Mouse (Mus musculus) adrenal gland, adult 8-10 months (tissue): ENCODE measurements around the gene Coro1c. TPM values are rescaled to one million over a fixed set of nuclear protein-coding genes. Genes with fewer than 3 reads are reported as not detected.
A peak's percentile ranks its signal among the peaks of the same experiment; 100 is the strongest.
"Not testable (repeated sequence)": the region's sequence is repeated elsewhere in the genome, so short reads cannot be mapped to it uniquely, and the experiment has no call there.

Experiments
- DNase-seq: peaks from one replicate; pipeline ENCODE4 v3.0.0; 2022
- total RNA-seq, 4 experiments: library from RNA; stranded (reverse); gene quantifications; 2 replicates each; pipeline ENCODE4 v1.2.4; 2022

The Coro1c gene
- total RNA-seq, 4 experiments from 2014 or later, result 47.0 to 99.8 (median 77.0) TPM

DNA sequence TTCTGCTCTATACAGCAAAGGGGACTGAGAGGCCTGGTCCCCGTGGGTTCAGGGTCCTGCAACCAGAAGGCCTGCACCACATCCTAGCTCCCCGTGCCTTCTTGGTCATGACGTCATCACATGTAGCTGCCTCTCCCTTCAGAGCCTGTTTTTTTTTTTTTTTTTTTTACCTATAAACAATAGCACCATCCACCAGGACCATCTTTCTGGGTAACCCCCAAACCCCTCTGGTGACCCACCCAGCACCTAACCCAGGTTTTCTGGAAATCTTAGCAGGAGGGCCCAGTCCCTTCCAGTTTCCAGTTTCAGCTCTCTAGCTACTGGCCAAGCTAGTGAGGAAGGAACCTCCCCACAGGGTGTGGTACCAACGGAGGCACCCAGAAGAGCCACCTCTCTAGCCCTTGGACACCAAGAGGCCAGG lies 80.6 kb downstream of the Coro1c start:
- no peak for DNase-seq

DNA sequence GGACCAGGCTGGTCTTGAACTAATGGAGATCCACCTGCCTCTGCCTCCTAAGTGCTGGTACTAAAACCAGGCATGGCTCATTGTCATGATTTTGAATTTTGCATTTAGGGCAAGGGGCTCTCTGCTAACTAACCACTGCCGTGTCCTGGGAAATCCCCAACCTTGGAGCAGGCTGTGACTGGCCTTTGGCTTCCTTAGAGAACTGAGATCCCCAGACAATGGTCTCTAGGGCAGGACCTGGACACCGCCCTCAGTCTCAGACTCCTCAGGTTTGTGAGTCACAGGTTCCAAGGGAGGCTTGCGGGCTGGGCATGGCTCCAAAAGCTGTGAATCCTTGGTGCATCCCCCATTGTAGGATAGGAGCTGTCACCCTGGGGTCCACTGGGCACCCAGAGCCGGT lies 81.9 kb downstream of the Coro1c start:
- no peak for DNase-seq

DNA sequence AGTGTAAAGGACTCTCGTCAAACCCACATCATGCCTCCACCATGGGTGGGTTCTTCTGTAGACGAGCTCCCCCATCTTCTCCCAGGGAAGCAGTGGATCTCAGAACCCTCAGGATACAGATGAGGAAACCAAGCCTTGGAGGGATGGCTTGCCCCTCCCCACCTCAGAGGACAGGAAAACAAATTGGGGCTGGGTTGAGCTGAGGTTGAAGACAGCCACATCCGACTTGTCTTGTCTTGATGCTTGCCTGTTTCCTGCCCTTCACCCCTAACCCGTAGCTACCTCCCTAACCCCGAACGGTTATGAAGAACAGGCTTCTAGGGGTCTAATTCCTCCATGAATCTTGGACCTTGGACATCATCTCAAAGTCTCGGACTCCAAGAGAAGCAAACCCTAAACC lies 83.0 kb downstream of the Coro1c start:
- DNase-seq, result no peak

DNA sequence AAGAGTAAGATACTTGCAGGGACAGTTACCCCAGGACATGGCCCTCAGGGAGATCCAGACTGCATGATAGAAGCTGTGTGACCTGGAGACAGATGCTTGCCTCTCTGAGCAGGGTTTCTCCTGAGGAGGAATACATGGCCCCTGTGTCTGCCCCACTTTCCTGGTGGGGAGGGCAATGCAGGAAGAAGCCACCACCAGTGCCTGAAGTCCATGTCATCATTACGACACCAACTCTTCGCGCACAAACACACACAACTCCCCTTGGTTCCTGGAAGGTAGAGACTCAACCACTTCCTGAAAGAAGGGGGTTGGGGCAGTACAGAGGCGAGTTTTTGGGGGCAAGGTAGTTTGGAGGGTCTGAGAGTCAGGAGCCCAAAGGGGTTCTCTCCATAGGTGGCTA lies 84.3 kb downstream of the Coro1c start:
- no peak for DNase-seq

DNA sequence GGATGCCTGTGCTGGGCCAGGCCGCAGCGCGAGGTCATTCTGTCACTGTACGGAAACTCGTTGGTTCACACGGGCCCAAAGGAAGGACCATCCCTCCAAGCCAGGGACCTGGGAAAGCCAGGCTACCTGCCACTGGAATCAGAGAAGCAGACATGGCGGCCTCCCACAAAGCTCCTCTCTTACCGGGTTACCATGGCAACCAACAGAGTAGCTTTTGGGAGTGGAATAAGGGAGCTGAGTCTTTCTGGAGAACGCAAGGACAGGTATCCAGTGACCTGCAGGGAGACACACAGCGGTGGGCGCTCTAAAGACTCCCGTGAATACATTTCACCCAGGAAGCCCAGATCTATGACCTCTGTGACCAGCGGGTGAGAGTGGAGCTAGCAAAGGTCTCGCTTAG lies 90.0 kb downstream of the Coro1c start:
- DNase-seq, result no peak

DNA sequence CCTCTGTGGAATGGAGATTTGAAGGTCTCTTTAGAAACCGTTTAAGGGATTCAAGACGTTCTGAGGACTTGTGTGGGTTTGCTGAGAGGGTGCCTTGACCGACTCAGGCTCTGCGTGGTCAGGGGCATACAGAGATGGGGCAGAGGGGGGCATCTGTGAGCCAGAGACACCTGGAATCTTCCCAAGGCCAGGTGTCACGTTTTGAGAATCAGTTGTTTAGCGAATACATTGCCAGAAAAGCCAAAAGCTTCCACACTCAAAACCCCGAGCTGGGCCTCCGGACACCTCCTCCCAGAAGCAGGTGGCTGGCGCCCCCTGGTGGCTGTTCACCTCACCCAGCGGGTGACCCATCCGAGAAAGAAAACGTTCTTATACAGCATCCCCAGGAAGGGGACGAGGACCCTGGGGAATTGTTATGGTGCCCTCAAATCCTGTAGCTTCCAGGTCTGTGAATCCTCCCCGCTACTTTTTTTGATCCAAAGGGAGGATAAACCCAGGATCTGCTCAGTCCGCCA lies 92.9 kb downstream of the Coro1c start:
- DNase-seq, result peak; percentile 50

DNA sequence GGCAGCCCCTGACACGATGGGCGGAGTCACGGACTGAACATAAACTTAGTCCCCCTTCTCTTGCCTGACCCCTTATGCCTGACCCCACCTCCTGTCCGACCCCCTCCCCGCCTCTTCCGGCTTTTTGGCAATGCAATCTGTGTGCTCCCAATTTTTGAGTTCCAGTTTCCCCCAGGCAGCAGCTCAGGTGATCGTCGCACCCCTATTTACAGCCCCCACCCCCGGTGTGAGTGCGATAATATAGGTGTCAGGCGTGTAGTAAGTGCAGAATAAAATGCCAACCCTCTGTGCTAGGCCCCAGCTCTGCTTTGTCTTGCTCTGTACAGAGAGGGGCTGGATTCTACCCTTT lies 93.5 kb downstream of the Coro1c start:
- DNase-seq, result no peak

DNA sequence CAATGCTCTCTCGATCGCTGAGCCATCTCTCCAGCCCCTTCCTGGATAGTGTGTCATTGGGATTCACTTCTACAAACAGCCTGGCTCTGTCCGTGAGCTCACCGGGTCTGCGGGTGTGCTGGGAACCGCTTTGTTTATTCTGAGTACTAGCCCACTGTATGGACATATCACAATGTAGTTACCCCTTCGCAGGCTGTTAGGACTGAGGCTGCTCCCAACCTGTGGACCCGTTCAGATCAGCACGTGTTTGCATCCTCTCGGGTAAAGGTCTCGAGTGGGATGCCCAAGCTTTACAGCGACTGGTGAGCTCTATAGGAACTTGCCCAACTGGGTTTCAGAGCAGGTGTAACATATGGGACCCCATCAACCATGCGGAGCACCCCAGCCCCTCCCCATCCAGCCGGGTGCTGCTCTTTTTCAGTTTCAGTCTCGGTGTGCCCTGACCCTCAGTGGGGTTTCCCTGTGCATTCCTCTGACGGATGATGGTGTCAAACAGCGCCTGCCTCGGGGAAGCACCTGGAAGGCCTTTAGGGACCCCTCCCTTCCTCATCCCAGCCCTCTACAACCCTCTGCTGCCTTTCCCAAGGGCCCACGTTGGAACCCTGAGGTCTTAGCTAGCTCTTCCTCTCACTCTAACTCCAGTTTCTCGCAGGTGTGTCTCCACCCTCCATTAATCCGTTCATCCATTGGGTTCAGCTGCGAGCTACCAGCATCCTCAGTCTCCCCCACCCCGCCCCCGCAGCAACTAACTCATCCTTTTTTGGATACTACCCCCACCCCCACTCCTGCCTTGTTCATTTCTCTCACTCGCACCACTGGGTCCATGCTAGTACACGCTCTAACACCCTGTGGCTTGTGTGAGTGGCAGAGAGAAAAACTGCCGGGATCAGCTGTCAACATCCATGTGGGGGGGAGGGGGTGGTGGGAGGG lies 94.2 kb downstream of the Coro1c start:
- no peak for DNase-seq

DNA sequence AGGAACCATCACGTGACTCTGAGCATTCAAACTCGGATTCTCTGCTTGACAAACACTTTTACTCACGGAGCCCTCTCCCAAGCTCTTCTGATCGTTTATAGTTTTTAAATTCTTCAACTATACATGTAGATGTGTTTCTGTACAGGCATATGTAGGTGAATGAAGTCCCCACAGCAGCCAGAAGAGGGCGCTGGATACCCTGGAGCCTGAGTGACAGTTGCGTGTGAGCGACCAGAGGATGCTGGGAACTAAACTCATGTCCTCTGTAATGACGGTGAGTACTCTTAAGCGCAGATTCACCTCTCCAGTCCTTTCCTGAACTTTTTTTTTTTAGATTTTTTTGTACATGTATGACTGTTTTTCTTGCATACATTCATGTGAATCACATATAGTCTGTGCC lies 95.0 kb downstream of the Coro1c start:
- no peak for DNase-seq

DNA sequence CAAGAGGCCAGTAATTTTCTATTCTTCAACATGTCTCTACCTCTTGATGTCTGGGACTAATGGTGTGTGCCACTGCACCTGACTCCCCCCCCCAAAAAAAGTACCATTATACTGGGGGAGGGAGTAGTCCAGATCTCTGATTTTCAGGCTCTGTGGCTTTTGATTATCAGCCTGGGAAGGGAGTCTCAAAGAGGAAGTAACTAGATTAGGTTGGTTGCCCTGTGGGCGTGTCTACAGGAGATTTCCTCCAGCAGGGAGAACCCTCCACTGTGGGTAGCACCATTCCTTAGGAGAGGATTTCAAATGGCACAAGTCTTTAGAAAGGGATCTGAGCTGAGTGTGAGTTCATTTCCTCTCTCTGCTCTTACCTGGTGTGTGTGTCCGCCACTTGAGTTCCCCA lies 95.9 kb downstream of the Coro1c start:
- DNase-seq, result no peak

DNA sequence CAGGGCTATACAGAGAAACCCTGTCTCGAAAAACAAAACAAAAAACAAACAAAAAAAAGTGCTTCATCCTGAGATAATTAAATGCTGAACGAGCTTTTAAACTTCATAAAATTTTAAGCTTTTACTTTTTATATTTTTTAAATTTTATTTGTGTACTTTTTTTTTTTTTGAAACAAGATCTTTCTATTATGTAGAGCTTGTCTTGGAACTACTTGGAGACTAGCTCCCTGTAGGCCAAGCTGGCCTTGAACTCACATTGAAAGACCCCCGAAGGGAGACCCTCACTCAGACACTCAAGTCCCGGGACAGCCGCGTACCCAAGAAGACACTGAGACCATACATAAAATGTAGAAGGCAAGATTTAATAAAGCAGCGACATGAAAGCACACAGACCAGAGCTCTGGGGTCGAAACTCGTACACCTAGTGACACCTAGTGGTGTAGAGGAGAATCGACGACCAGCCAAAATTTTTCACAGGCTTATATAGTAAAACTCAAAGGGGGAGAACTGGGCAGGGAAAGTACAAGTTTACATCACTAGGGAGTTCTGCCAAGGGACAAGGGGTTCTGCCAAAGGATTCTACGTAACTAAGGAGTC lies 96.6 kb downstream of the Coro1c start:
- not testable (repeated sequence) for DNase-seq

DNA sequence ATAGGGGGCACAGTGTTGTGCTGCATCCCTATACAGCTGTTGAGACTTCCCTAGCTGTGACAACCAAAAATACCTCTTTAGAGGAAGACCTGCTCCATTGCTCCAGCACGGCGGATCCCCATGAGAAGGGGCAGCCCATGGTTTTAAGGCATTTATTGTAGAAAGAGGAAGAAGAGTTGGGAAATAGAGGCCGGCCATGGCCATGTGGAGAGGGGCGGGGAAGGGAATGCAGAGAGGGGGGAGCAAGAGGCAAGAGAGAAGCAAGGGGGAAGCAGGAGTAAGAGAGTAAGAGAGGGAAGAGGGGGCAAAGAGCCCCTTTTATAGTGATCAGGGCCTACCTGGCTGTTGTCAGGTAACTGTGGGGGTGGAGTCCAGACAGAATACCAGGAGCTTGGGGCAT lies 98.4 kb downstream of the Coro1c start:
- no peak for DNase-seq

DNA sequence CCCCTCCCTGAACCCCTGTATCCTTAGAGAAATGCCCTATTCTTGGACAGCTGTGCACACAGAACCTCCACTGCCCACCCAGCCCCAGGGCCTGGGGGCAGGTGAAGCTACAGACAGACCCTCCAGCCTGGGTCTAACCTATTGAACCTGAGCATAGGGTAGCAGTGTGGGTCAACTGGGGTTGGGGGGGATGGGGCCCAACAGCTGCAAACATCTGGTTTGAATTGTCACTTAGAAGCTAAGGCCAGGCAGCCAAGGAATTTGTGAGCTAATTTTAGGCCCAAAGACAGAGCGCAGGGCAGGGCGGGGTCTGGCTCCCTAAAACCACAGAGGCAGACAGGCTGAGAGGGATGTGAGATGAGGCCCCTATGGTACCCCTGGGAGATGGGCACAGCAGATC lies 100.4 kb downstream of the Coro1c start:
- no peak for DNase-seq

DNA sequence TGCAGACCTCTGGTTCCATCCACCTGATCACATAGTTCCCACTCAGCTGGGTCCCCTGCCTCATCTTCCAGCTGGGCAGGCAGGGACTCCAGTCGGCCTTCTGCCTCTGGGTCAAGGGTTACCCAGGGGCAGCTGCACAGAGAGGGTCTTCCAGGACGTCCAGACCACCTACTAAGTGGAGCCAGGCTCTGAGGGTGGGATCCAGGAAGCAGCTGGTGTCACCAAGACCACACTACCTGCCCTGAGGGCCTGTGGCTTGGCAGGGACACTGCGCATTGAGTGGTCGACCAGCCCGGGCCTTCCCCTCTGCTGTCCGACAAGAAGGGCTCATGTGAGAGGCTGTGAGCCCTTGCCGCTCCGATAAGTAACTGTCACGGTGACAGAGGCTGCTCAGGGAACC lies 100.8 kb downstream of the Coro1c start:
- DNase-seq, result no peak

DNA sequence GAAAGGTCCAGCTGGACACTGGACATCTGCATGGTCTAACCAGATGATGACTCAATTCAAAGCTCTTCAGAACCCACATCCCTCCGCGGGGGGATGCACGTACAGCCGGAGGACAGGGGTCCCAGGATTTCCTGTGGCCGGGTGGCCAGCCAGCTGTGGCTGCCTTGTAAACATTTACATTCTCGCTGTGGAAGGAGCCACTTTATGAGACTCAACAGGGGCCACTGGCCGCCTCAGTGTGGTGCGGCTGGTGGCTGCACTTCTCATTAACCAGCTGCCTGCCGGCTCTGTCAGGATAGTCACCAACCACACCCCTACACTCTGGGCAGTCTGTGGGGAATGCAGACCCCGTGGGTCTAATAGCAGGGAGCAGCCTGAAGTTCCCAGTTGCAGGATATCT lies 102.1 kb downstream of the Coro1c start:
- no peak for DNase-seq

DNA sequence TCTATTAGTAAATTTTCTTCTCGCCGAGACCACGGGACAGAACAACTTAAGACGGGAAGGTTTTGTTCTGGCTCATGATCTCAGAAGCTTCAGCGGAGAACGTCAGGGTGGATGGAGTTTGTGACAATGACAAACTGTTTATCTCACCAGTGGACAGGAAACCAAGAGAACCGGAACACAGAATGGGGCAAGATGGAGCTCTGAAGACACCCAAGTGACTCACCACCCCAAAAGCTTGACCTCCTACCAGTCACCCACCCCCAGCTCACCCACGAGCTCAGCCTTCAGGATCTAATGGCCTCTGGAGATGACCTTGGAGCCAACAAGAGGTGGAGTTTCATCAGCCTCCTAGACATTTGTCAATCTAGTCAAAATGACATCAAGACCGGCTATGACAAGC lies 103.3 kb downstream of the Coro1c start:
- DNase-seq, result no peak

DNA sequence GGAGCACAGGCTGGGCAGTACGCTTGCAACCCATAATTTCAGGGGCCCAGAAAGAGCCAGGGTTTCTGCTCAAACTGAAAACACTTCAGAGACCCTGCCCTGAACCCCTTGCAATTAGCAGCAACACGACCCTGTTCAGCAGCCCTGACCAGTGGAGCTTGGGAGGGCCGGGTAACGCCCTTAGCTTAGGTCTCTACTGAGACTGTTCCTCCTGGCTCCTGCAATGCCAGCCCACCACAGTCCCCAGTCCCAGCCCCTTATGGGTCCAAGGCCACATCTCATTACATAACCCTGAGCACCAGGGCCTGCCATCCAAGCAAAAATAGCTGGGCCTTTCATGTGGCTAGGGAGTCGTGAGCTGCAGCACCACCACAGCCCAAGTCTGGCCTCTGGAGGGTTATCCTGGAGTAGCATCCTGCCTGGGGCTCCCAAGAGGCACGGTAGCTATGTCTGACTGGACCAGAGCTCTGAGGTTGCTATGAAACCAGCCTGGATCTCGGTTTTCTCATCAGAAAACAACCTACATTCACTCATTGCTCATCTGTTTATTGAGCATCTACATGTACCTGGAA lies 104.1 kb downstream of the Coro1c start:
- no peak for DNase-seq

DNA sequence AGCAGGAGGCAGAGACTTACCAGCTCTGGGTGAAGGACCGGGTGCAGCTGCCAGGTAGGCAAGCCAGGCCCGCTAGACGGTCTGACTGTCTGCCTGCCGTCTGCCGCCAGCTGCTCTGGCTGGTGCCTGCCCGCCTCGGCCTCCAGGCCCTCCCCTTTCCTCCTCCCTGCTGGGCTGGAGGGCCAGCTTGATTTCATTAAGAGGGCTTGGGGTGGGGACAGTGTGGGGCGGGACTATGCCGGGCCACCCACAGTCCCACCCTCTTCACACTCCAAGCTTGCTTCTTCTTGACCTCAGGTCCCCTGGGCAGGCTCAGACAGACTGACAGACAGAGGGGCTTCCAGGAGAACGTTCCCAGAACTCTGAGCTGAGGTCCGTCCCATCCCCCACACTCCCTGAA lies 108.3 kb downstream of the Coro1c start, which contains the start of gene Tmem119:
Tmem119 (minus strand) TSS at position 237 of the 400 bp plus-strand sequence.
- no peak for DNase-seq

DNA sequence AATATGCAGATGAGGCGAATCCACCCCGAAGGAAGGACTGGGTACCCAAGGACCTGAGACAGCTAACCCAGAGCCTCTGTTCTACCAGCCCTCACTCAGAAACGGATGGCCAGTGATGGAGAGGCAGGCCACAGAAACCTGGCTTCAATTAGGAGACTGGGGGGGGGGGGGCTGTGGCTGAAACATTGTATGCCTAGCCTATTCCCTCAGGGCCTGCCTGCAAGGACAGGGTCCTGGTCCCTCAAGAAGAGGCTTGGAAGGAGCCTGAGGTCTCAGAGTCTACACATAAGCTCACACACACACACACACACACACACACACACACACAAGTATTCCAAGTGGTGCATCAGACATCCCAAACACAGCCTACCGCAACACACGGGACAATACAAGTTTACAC lies 108.9 kb downstream of the Coro1c start:
- no peak for DNase-seq

DNA sequence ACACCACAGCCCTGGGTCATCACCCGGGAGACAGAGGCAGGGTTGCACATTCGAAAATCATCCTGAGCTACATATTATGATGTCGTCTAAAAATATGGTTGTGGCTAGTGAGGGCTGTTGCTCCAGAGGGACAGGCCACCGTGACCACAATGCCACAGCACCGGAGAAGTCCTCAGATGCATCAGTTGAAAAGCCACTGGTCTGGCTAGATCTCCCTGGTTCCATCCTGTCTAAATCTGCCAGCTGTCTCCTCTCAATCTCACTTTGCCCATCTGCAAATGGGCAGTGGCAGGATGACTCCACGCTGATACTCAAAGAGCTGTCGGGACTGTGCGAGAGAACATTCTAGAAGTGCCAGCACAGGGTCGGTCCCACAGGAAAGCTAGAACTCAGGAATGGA lies 110.0 kb downstream of the Coro1c start:
- DNase-seq, result no peak

DNA sequence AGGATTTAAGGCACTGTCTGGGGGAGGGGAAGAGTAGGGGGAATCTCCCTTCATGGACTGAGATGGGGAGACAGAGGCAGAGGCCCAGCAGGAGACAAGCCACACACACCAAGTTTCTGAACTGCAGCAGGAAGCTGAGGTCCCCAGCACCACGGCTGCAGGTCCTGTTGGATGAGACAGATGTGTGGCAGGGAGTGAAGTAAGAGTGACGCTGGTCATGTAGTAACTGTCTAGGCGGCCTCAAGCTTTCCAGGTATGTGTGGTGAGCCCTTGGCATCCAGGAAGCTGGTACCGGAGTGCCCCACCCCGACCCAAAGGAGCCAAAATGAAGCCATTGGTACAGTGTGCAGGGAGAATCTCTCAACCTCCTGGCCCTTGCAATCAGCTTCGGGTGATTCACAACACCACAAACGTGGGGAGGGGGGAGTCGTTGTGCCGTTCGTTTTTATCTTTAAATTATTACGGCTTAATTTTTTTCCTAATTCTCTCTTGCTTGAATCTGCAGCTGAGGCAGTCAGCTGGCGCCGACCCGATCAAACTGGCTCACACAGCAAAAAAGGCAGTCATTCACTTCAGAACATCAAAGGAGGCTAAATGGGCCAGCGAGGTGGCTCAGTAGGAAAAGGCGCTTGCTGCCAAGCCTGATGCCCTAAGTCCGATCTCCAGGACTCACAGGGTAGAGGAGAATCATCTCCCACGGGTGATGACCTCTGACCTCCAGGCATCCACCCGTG lies 111.2 kb downstream of the Coro1c start:
- DNase-seq, result no peak

DNA sequence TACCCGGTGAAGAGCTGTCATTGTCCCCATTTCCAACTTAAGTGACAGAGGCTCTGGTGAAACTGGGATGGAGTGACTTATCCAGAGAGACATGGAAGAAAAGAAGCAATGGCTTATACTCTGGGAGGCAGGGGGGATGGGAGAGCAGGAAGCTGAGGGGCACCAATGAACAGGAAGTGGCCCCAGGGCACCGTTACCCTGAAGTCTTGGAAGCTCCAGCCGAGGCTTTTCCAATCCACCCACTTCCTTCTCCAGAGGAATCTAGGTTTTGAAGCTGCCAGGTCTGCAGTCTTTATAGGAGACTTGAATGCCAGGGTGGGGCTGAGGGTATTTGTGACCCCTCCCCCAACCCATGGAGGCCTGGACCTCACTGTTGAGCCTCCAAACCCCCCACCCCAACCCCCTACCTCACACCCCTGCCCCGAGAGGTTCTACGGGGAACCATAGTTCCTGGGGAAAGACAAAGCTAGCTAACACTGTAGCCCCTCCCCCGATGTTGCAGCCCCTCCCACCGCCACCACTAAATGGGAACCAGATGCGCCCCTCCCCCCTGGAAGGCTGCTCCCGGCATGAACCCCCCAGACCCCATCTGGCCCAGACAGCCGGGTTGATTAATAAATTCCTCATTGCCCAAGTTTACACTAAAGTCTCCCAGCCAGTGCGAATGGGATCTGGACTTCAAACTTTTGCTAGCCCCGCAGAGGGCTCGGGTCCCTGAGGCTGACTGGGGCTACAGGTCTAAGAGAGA lies 112.0 kb downstream of the Coro1c start:
- no peak for DNase-seq
